Mouse (Mus musculus) small intestine, adult 2 months (tissue): ENCODE results near the gene Ap1m2.

Source experiments
- CTCF ChIP-seq: fragments of 200-500 bp; IDR thresholded peaks from 2 replicates; pipeline ENCODE4 v1.5.1; 2012; ENCODE audit warnings: low read depth, mild to moderate bottlenecking, control low read depth, inconsistent platforms, low read length, moderate library complexity, mixed read lengths; ENCODE audit not compliant: insufficient replicate concordance, insufficient read length; ENCODE audit errors: extremely low read depth
- POLR2A ChIP-seq: fragments of 200-500 bp; IDR thresholded peaks from 2 replicates; pipeline ENCODE4 v1.6.1; 2012; ENCODE audit warnings: low read depth, mild to moderate bottlenecking, control low read depth, inconsistent platforms, low read length, moderate library complexity

DNA sequence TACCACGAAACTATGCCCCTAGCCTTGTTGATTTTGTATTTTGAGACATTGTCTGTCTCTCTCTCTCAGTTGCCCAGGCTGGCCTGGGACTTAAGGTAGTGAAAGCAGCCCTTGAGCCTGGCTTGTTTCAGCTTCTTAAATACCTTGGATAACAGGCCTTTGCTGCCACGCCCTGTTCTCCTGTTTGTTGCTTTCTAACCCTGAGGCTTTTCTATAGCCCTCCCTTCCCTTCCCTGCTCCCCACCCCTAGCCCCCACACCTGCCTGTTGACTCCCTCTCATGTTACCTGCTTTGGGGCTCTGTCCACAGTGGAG, 41.2 kb upstream of the Ap1m2 start:
- TF ChIP-seq CTCF (no peak), POLR2A (no peak)
